Mouse (Mus musculus) testis, postnatal 10 days (tissue): ENCODE measurements at regions not wholly inside any gene's neighbourhood (a gene's known extent, or its start where the extent isn't known, plus 50 kb on each side); places are given as distances from the start of the nearest gene placed in this dataset.
A peak's percentile ranks its signal among the peaks of the same experiment; 100 is the strongest.
"Not testable (repeated sequence)": the region's sequence is repeated elsewhere in the genome, so short reads cannot be mapped to it uniquely, and the experiment has no call there.

Experiments
- DNase-seq: peaks from one replicate; pipeline ENCODE4 v3.0.0; 2021; ENCODE audit warnings: low spot score

- peak; percentile 50 for DNase-seq
Observed at GRCm38 (mm10) chr10:3192291-3192690, 75.3 kb downstream of the H60c start.

GRCm38 (mm10) chr10:3188361-3188760, 79.2 kb downstream of the H60c start:
- DNase-seq: no peak

GRCm38 (mm10) chr10:3180103-3180502, 87.5 kb downstream of the H60c start:
- no peak for DNase-seq

- no peak for DNase-seq
Observed at GRCm38 (mm10) chr10:3173601-3174000, 94.0 kb downstream of the H60c start.

GRCm38 (mm10) chr10:3172927-3173326, 94.6 kb downstream of the H60c start:
- not testable (repeated sequence) for DNase-seq

GRCm38 (mm10) chr10:3172257-3172656, 95.3 kb downstream of the H60c start:
- DNase-seq: no peak

- no peak for DNase-seq
Observed at GRCm38 (mm10) chr10:3171366-3171765, 96.2 kb downstream of the H60c start.

GRCm38 (mm10) chr10:3155542-3155941, 112.0 kb downstream of the H60c start:
- no peak for DNase-seq

GRCm38 (mm10) chr10:3148171-3148570, 119.4 kb downstream of the H60c start:
- no peak for DNase-seq

- DNase-seq: no peak
Observed at GRCm38 (mm10) chr10:3139306-3139705, 128.3 kb downstream of the H60c start.

- no peak for DNase-seq
Observed at GRCm38 (mm10) chr10:3127491-3127890, 140.1 kb downstream of the H60c start.

GRCm38 (mm10) chr10:3117451-3118070, 150.0 kb downstream of the H60c start:
- no peak for DNase-seq

GRCm38 (mm10) chr10:3114421-3114820, 153.2 kb downstream of the H60c start:
- not testable (repeated sequence) for DNase-seq

GRCm38 (mm10) chr10:3107955-3108354, 159.6 kb downstream of the H60c start:
- DNase-seq: not testable (repeated sequence)
